ENCODE assay signal across 11 mouse cellular contexts in the genomic region with DNA sequence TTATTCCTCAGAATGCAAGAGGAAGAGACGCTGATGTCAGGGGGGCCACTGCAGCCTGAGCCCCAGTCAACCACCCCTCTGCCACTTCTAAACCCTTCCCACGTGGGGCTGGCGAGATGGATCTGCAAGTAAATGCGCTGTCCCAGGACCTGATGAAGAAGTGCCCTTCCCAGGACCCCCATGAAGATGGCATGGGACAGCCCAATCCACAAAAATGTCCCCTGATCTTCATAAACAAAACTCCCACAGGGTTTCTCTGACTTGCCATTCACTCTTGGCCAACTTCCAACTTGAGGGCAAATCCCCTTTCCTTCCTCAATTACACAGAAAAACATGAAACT.
DNase-seq lines count a peak whose midpoint lies in the region; ATAC-seq and TF ChIP-seq lines count a peak whose summit lies in the region.
"Had no signal": no experiment of that assay in that cellular context is flagged by ENCODE, and none has a peak within 500 bp of the region (broad histone marks: within the 10 kb centered on the region; RNA-seq: fewer than 3 reads in every experiment).

No protein-coding gene starts in this region.

- H3K27ac ChIP-seq in hindbrain, embryonic 10.5 days: 0 out of 2 replicates have a peak overlapping the region, but pooled peaks have one; percentile 46
- H3K27ac ChIP-seq in hindbrain, embryonic 11.5 days (ENCODE audit: low read depth, low read length): no peak overlapping the region
- H3K27ac ChIP-seq in neural tube, embryonic 12.5 days: no peak overlapping the region
- peak overlapping the region; percentile 79 for H3K27ac ChIP-seq in hindbrain, postnatal 0 days
- H3K27ac ChIP-seq: limb, embryonic 12.5 days had no signal

- no peak overlapping the region for H3K9ac ChIP-seq in hindbrain, embryonic 11.5 days (ENCODE audit: low read depth, low read length)
- H3K9ac ChIP-seq in neural tube, embryonic 12.5 days: no peak overlapping the region
- no peak overlapping the region for H3K9ac ChIP-seq in hindbrain, postnatal 0 days (replicated peaks; ENCODE audit: low read length)
- H3K9ac ChIP-seq: limb, embryonic 12.5 days had no signal

- no peak for DNase-seq in hindbrain, embryonic 10.5 days (ENCODE audit: low spot score)
- DNase-seq in hindbrain, embryonic 11.5 days (ENCODE audit: low spot score): no peak
- no peak for DNase-seq in neural tube, embryonic 10.5 days (ENCODE audit: extremely low spot score, low spot score)
- peak; percentile 55 for DNase-seq in hindbrain, postnatal 0 days (ENCODE audit: low spot score)
- no peak for DNase-seq in ovary, postnatal 36 days (ENCODE audit: low spot score)
- no peak for DNase-seq in embryo, embryonic 10.5 days (ENCODE audit: low spot score)
- no peak for DNase-seq in testis, postnatal 10 days (ENCODE audit: low spot score)

- H3K4me1 ChIP-seq in hindbrain, embryonic 10.5 days (replicated peaks): peaks cover 9% of the 10 kb centered on the region
- H3K4me1 ChIP-seq in hindbrain, embryonic 11.5 days (replicated peaks; ENCODE audit: control insufficient read depth, insufficient read depth, low read length): no peaks in the 10 kb centered on the region
- H3K4me1 ChIP-seq in neural tube, embryonic 12.5 days: peaks cover 10% of the 10 kb centered on the region
- H3K4me1 ChIP-seq in hindbrain, postnatal 0 days (ENCODE audit: insufficient read depth, low read length): 0 out of 2 replicates have a peak, but pooled peaks cover 3% of the 10 kb centered on the region

- no peak overlapping the region for H3K4me2 ChIP-seq in hindbrain, embryonic 11.5 days (replicated peaks; ENCODE audit: low read depth, low read length)
- H3K4me2 ChIP-seq in neural tube, embryonic 12.5 days (replicated peaks): 0 out of 2 replicates have a peak overlapping the region, but pooled peaks have one; percentile 2
- peak overlapping the region; percentile 13; the same call in 1 of the 2 replicates for H3K4me2 ChIP-seq in hindbrain, postnatal 0 days (ENCODE audit: low read depth, low read length)
- H3K4me2 ChIP-seq: limb, embryonic 12.5 days had no signal

- H3K27me3 ChIP-seq in hindbrain, embryonic 10.5 days (ENCODE audit: insufficient read depth, poor library complexity, severe bottlenecking): no peaks in the 10 kb centered on the region
- H3K27me3 ChIP-seq in hindbrain, embryonic 11.5 days (ENCODE audit: control insufficient read depth, insufficient read depth, low read length): no peaks in the 10 kb centered on the region
- H3K27me3 ChIP-seq in neural tube, embryonic 12.5 days (replicated peaks): no peaks in the 10 kb centered on the region
- no peaks in the 10 kb centered on the region for H3K27me3 ChIP-seq in hindbrain, postnatal 0 days (ENCODE audit: insufficient read depth, low read length)
- H3K27me3 ChIP-seq: CH12.LX; limb, embryonic 12.5 days had no signal

- TF ChIP-seq CTCF in hindbrain, postnatal 0 days (IDR thresholded peaks at IDR 0.05; ENCODE audit: low read depth): no peak

- peaks cover 3% of the 10 kb centered on the region; the same call in 1 of the 2 replicates for H3K9me3 ChIP-seq in hindbrain, embryonic 10.5 days
- H3K9me3 ChIP-seq in hindbrain, embryonic 11.5 days (ENCODE audit: control insufficient read depth, low read length): no peaks in the 10 kb centered on the region
- H3K9me3 ChIP-seq in neural tube, embryonic 12.5 days: no peaks in the 10 kb centered on the region
- no peaks in the 10 kb centered on the region for H3K9me3 ChIP-seq in hindbrain, postnatal 0 days (ENCODE audit: low read length)
- H3K9me3 ChIP-seq: limb, embryonic 12.5 days had no signal

- H3K36me3 ChIP-seq in hindbrain, embryonic 10.5 days: peaks cover 86% of the 10 kb centered on the region
- peaks cover 14% of the 10 kb centered on the region; the same call in 1 of the 2 replicates for H3K36me3 ChIP-seq in hindbrain, embryonic 11.5 days (ENCODE audit: control insufficient read depth, insufficient read depth, low read length)
- peaks cover 42% of the 10 kb centered on the region for H3K36me3 ChIP-seq in neural tube, embryonic 12.5 days
- peaks cover 14% of the 10 kb centered on the region for H3K36me3 ChIP-seq in hindbrain, postnatal 0 days (ENCODE audit: insufficient read depth, low read length)

- 83% methylated on average over 4 of the region's 4 CpGs for WGBS in hindbrain, embryonic 10.5 days
- 84% methylated on average over 4 of the region's 4 CpGs for WGBS in hindbrain, embryonic 11.5 days
- 68% methylated on average over 4 of the region's 4 CpGs for WGBS in neural tube, embryonic 12.5 days
- WGBS in hindbrain, postnatal 0 days: 33% methylated on average over 4 of the region's 4 CpGs

- H3K4me3 ChIP-seq in hindbrain, embryonic 10.5 days: no peak overlapping the region
- no peak overlapping the region for H3K4me3 ChIP-seq in hindbrain, embryonic 11.5 days (ENCODE audit: low read depth, low read length)
- no peak overlapping the region for H3K4me3 ChIP-seq in neural tube, embryonic 12.5 days
- H3K4me3 ChIP-seq in hindbrain, postnatal 0 days (ENCODE audit: low read length): no peak overlapping the region
- H3K4me3 ChIP-seq: limb, embryonic 12.5 days had no signal

- ATAC-seq in hindbrain, embryonic 11.5 days (ENCODE audit: low FRiP score): no peak
- ATAC-seq in neural tube, embryonic 12.5 days (ENCODE audit: low FRiP score, low read depth): no peak; the same call in 1 of the 2 replicates
- no peak for ATAC-seq in hindbrain, postnatal 0 days
- ATAC-seq: activated CD4-positive, CD25-positive, alpha-beta regulatory T cell, adult 4 months had no signal

Comparison
In these comparisons a context has a peak if more than half of its experiments do, and no peak if none do; other contexts are left out.
1. H3K27ac ChIP-seq: peak in hindbrain, embryonic 10.5 days (single experiment) and hindbrain, postnatal 0 days (single experiment); none in hindbrain, embryonic 11.5 days (single experiment) and neural tube, embryonic 12.5 days (single experiment).